Mouse (Mus musculus): ENCODE results near the gene Stam. TPM values are rescaled to one million over a fixed set of nuclear protein-coding genes. Genes with fewer than 3 reads are reported as not detected.
A peak's percentile ranks its signal among the peaks of the same experiment; 100 is the strongest.

Stam gene
- polyA plus RNA-seq, 1 experiment from 2014 or later = 38.6 TPM

DNA sequence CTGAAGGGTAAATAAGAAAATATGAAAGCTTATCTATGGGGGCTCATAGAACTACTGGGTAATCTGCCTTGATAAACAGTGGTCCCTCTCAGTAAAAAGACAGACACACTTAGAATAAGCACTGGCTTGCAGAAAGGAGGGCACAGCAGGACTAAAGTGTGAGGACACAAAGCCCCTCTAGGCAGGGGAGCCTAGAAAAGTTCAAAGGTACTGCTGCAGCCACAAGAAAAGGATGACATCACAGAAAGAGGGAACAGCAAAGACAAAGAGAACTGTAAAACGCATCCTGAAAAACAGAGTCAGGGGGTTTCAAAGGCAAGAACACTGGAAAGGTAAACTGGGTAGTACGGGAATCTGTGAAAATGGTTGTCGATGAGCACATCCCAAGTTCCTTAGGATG is 20.3 kb upstream of the Stam start:
- DNase-seq (ENCODE audit: low spot score) = no peak
- H3K9me3 ChIP-seq (replicated peaks; ENCODE audit: low read length) = no peaks in the 10 kb centered on the region
- no peak overlapping the region for H3K4me3 ChIP-seq (replicated peaks; ENCODE audit: low read depth, low read length)
- no peak overlapping the region for H3K9ac ChIP-seq (ENCODE audit: low read depth, low read length)
- no peaks in the 10 kb centered on the region for H3K36me3 ChIP-seq (ENCODE audit: insufficient read depth, low read length)
- no peaks in the 10 kb centered on the region for H3K27me3 ChIP-seq (ENCODE audit: insufficient read depth, low read length)
- no peak for ATAC-seq (replicated peaks; ENCODE audit: low FRiP score, low read depth)
- TF ChIP-seq CTCF (IDR thresholded peaks at IDR 0.05; ENCODE audit: low read depth) = no peak
- H3K4me1 ChIP-seq (replicated peaks; ENCODE audit: insufficient read depth, low read length) = no peaks in the 10 kb centered on the region
- H3K4me2 ChIP-seq (ENCODE audit: low read length) = no peak overlapping the region
- WGBS = 76% methylated on average over 3 of the region's 3 CpGs
- no peak overlapping the region for H3K27ac ChIP-seq

DNA sequence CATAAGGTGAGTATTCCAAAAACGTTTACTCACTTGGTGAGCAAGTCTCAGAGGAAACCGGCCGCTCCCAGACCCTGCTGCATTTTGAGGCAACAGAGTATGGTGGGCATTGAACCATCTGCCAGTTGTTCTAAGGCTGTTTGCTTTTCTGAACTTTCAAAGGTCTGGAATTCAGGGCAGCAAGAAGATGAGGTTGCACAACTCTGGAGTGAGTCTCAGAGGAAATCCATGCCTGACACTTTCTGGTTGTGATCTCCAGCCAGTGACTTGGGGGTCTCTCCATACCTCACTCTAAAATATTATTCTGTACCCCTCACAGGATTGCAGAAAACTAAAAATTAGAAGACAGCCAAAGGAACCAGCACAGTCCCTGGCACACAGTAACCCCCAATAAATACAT is 19.7 kb upstream of the Stam start:
- ATAC-seq (replicated peaks; ENCODE audit: low FRiP score, low read depth) (no peak), DNase-seq (ENCODE audit: low spot score) (no peak)
- Histone ChIP-seq H3K4me3 (replicated peaks; ENCODE audit: low read depth, low read length) (no peak overlapping the region), H3K4me2 (ENCODE audit: low read length) (0 out of 2 replicates have a peak overlapping the region, but pooled peaks have one; percentile 2), H3K36me3 (ENCODE audit: insufficient read depth, low read length) (no peaks in the 10 kb centered on the region), H3K9ac (ENCODE audit: low read depth, low read length) (no peak overlapping the region), H3K9me3 (replicated peaks; ENCODE audit: low read length) (no peaks in the 10 kb centered on the region), H3K27ac (no peak overlapping the region), H3K4me1 (replicated peaks; ENCODE audit: insufficient read depth, low read length) (no peaks in the 10 kb centered on the region), H3K27me3 (ENCODE audit: insufficient read depth, low read length) (no peaks in the 10 kb centered on the region)
- no peak for TF ChIP-seq CTCF (IDR thresholded peaks at IDR 0.05; ENCODE audit: low read depth)
- WGBS = 67% methylated on average over 3 of the region's 3 CpGs

DNA sequence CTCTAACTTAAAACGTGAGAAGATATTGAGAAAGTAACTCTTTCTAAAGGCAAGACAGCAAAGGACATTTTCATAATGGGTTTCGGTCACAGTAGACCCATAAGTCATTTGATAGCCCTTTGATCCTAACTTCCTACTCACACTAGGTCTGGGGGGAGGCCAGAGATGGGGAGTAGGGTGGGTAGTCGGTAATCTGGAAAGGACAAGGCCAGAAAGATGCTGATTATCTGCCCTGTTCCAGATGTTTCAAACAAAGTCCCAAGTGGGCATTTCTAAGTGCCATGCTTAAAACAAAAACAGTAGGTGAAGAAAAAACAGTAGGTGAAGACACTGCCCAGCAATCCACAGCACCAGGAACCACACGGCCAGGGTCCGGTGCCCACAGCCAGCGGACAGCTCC is 19.2 kb upstream of the Stam start:
- Histone ChIP-seq H3K9me3 (replicated peaks; ENCODE audit: low read length) (no peaks in the 10 kb centered on the region), H3K27ac (peak overlapping the region; percentile 81; the same call in 1 of the 2 replicates), H3K36me3 (ENCODE audit: insufficient read depth, low read length) (no peaks in the 10 kb centered on the region), H3K4me3 (replicated peaks; ENCODE audit: low read depth, low read length) (peak overlapping the region; percentile 93), H3K27me3 (ENCODE audit: insufficient read depth, low read length) (no peaks in the 10 kb centered on the region), H3K4me2 (ENCODE audit: low read length) (peak overlapping the region; percentile 80), H3K9ac (ENCODE audit: low read depth, low read length) (peak overlapping the region; percentile 72), H3K4me1 (replicated peaks; ENCODE audit: insufficient read depth, low read length) (no peaks in the 10 kb centered on the region)
- ATAC-seq (replicated peaks; ENCODE audit: low FRiP score, low read depth) = peak; percentile 12; the same call in 1 of the 2 replicates
- DNase-seq (ENCODE audit: low spot score) = peak; percentile 35
- 3% methylated on average over 6 of the region's 6 CpGs for WGBS
- no peak for TF ChIP-seq CTCF (IDR thresholded peaks at IDR 0.05; ENCODE audit: low read depth)

DNA sequence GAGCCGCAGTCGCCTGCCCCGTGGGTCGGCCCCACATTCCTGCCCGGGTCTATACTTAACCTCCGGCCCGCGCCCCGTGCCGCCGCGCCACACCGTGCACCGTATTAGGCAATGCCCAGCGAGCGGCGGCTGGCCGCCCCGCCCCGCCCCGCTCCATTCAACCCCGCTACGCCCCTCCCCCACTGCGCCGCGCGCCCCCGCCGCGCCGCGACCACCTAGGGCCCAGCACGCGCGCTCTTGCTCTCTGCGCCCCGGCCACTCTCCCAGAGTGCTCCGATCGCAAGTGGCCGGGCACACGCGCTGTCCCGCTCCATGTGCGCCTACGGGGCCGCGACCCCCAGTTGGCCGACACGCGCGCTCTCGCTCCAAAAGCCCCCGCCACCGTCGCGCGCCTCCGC is 18.7 kb upstream of the Stam start:
- peak; percentile 90 for ATAC-seq (replicated peaks; ENCODE audit: low FRiP score, low read depth)

DNA sequence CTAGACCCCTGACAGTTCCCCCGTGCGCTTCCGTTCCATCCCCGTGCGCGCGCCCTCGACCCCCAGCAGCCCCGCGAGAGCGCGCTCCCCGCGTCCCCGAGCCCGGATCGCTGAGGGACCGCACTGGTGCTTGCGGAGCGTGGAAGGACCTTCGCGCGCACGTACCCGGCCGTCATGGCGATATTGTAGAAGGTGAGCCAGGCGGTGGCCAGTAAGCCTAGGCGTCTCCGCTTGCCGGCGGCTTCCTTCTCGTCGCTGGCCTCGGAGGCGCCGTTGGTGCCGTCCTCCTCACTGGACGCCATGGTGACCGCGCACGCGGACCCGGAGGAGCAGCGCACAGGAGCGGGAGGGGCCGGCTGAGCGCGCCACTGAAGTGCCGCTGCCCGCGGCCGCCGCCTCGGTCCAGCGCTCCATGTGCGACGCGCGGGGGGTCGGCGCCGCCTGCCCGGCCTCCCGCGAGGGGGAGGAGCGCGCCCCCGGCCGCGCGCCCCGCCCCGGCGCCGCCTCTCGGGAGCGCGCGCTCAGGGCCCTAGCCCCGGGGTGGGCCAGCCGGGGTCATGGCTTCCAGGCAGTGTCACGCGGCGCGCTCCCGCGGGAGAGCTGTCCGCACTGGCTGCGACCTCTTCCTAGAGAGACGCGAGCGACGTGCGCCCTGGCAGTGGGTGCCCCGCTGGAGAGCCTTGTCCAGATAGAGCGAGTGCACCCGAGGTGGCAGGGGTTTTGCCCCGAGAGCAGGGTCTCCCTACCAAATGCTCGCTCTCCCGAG is 18.1 kb upstream of the Stam start, which contains the start of gene Hacd1:
Hacd1 (minus strand) TSS at position 570 of the 766 bp plus-strand sequence.
- H3K36me3 ChIP-seq (ENCODE audit: insufficient read depth, low read length) = no peaks in the 10 kb centered on the region
- under 1% methylated on average over 84 of the region's 101 CpGs for WGBS
- DNase-seq (ENCODE audit: low spot score) = peak; percentile 72
- no peaks in the 10 kb centered on the region for H3K9me3 ChIP-seq (replicated peaks; ENCODE audit: low read length)
- no peaks in the 10 kb centered on the region for H3K4me1 ChIP-seq (replicated peaks; ENCODE audit: insufficient read depth, low read length)
- peak within 1 kb of the TSS; percentile 80 for H3K4me2 ChIP-seq (ENCODE audit: low read length)
- H3K4me3 ChIP-seq (replicated peaks; ENCODE audit: low read depth, low read length) = peak within 1 kb of the TSS; percentile 93
- H3K27ac ChIP-seq = peak within 1 kb of the TSS; percentile 81
- ATAC-seq (replicated peaks; ENCODE audit: low FRiP score, low read depth) = peak; percentile 88
- H3K9ac ChIP-seq (ENCODE audit: low read depth, low read length) = peak within 1 kb of the TSS; percentile 72
- no peaks in the 10 kb centered on the region for H3K27me3 ChIP-seq (ENCODE audit: insufficient read depth, low read length)
- TF ChIP-seq CTCF (IDR thresholded peaks at IDR 0.05; ENCODE audit: low read depth) = no peak

More for the DNA sequence above, 18.7 kb upstream of the Stam start:
- Histone ChIP-seq H3K36me3 (ENCODE audit: insufficient read depth, low read length) (no peaks in the 10 kb centered on the region), H3K9me3 (replicated peaks; ENCODE audit: low read length) (no peaks in the 10 kb centered on the region), H3K9ac (ENCODE audit: low read depth, low read length) (peak overlapping the region; percentile 72), H3K27ac (peak overlapping the region; percentile 81), H3K4me3 (replicated peaks; ENCODE audit: low read depth, low read length) (peak overlapping the region; percentile 93), H3K4me2 (ENCODE audit: low read length) (peak overlapping the region; percentile 80), H3K27me3 (ENCODE audit: insufficient read depth, low read length) (no peaks in the 10 kb centered on the region), H3K4me1 (replicated peaks; ENCODE audit: insufficient read depth, low read length) (no peaks in the 10 kb centered on the region)
- WGBS = under 1% methylated on average over 45 of the region's 58 CpGs
- no peak for TF ChIP-seq CTCF (IDR thresholded peaks at IDR 0.05; ENCODE audit: low read depth)
- DNase-seq (ENCODE audit: low spot score) = peak; percentile 82

DNA sequence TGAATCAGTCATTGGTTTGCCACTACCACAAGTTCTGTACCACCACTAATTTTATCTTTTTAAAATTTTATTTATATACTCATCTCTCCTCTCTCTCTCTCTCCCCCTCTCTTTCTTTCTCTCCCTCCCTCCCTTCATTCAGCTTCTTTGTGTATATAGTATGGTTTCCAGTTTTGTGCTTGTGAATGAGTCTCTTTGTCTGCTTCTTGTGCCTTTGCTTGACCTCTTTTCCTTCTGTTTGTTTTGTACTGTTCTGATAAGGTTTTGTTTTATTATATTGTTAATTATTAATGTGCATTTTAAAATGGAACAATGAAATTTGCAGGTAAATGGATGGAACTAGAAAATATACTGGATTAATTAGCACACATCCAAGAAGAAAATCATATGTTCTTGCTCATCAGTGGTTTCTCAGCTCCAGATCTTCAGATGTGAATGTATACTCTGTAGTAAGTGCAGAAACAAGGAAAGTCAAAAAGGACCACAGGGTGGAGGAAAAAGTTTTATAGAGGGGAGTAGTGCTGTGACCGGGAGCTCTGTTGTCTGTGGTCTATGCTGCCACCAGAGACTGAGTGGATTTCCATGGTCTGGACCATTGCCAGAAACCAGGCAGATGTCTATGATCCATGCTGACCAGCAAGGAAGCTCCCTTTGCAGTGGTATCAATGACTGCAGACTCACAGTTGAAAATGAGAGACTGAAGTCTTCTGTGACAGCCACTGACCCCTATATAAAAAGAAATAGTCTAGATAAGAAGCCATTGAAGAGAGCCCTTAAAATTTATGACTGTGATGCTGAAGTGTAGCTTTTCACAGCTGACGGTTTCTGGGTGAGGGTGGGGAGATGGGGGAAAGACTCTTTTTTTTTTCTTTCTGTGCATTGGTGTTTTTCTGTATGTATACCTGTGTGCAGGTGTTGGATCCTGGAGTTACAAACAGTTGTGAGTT is 7.9 kb upstream of the Stam start:
- no peak overlapping the region for H3K4me2 ChIP-seq (ENCODE audit: low read length)
- no peak overlapping the region for H3K9ac ChIP-seq (ENCODE audit: low read depth, low read length)
- WGBS = 47% methylated on average over 2 of the region's 2 CpGs
- no peak overlapping the region for H3K27ac ChIP-seq
- no peaks in the 10 kb centered on the region for H3K27me3 ChIP-seq (ENCODE audit: insufficient read depth, low read length)
- DNase-seq (ENCODE audit: low spot score) (no peak), ATAC-seq (replicated peaks; ENCODE audit: low FRiP score, low read depth) (no peak)
- H3K4me3 ChIP-seq (replicated peaks; ENCODE audit: low read depth, low read length) = no peak overlapping the region
- no peak for TF ChIP-seq CTCF (IDR thresholded peaks at IDR 0.05; ENCODE audit: low read depth)
- H3K36me3 ChIP-seq (ENCODE audit: insufficient read depth, low read length) = no peaks in the 10 kb centered on the region
- H3K9me3 ChIP-seq (replicated peaks; ENCODE audit: low read length) = no peaks in the 10 kb centered on the region
- no peaks in the 10 kb centered on the region for H3K4me1 ChIP-seq (replicated peaks; ENCODE audit: insufficient read depth, low read length)

All from kidney, postnatal 0 days (tissue).